Mouse (Mus musculus) forelimb bud, embryonic 11.5 days (tissue): ENCODE measurements around the gene Grrp1.
A peak's percentile ranks its signal among the peaks of the same experiment; 100 is the strongest.
"Not testable (repeated sequence)": the region's sequence is repeated elsewhere in the genome, so short reads cannot be mapped to it uniquely, and the experiment has no call there.

Experiments used
- DNase-seq: peaks from one replicate; pipeline ENCODE4 v3.0.0-alpha.2; 2012; ENCODE audit warnings: low read depth, low spot score

Grrp1 gene

DNA sequence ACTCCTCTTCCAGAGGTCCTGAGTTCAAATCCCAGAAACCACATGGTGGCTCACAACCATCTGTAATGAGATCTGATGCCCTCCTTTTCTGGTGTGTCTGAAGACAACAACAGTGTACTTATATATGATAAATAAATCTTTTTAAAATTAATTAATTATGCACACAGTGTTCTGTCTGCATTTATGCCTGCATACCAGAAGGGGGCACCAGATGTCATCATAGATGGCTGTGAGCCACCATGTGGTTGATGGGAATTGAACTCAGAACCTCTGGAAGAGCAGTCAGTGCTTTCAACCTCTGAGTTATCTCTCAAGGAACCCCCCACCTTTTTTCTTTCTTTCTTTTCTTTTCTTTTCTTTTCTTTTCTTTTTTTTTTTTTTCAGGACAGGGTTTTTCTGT, 15.7 kb upstream of the Grrp1 start:
- DNase-seq = not testable (repeated sequence)

DNA sequence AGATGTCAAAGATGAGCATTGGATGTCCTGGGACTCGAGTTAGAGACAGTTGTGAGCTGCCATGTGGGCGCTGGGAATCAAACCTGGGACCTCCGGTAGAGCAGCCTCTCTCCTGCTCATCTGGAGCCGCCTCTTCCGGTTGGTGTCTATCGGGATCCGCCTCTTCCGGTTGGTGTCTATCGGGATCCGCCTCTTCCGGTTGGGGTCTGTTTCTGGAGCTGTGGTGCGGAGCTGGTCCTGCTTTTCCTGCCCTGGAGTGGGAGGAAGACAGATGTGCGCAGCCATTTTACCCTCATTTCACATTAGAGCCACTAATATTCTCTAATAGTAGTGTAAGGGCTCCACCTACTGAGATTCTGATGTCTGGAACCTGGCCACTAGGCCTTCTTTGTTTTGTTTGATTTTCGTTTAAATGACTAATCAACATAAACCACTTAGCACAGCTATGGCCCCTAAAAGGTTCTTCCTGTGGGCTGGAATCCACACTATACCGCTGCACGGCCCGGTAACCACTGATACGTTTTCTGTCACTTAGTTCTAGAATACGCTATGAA, 14.3 kb upstream of the Grrp1 start:
- no peak for DNase-seq

- DNase-seq = no peak
Observed at GRCm38 (mm10) chr4:134265860-134266585, 12.1 kb upstream of the Grrp1 start.

DNA sequence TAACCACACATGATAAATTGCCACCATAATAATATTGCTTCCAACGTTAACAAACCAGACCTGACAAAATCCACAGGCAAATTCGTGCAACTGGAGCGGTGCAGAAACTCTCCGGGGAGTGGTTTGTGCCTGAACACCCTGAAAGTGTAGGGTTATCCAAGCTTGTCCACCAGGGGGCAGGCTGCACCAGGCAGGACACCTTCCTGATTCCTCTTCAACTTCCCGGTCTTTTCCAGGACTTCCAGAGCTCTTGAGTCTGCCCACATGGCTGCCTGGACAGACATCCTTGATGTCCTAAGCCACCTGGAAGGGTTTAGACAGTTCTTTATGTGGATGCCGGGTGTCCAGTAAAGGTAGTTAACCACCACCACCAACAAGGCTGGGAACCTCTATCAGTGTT, 9.3 kb upstream of the Grrp1 start:
- DNase-seq = no peak

DNA sequence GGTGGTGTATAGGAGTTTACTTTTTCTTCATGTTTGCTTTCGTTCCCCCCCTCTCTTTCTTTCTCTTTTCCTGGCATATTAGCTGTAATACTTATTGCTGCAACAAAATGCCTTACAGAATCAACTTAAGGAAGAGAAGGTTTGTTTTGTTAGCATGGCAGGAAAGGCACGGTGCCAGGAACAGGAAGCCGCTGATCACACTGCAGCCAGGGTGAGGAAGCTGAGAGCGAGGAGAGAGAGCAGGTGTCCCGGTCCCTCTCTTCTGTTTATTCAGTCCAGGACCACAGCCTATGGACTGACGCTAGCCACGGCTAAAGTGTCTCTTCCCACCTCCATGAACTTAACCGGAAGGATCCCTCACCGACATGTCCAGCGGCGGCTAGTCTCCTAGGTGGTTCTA, 4.4 kb upstream of the Grrp1 start:
- DNase-seq = no peak

DNA sequence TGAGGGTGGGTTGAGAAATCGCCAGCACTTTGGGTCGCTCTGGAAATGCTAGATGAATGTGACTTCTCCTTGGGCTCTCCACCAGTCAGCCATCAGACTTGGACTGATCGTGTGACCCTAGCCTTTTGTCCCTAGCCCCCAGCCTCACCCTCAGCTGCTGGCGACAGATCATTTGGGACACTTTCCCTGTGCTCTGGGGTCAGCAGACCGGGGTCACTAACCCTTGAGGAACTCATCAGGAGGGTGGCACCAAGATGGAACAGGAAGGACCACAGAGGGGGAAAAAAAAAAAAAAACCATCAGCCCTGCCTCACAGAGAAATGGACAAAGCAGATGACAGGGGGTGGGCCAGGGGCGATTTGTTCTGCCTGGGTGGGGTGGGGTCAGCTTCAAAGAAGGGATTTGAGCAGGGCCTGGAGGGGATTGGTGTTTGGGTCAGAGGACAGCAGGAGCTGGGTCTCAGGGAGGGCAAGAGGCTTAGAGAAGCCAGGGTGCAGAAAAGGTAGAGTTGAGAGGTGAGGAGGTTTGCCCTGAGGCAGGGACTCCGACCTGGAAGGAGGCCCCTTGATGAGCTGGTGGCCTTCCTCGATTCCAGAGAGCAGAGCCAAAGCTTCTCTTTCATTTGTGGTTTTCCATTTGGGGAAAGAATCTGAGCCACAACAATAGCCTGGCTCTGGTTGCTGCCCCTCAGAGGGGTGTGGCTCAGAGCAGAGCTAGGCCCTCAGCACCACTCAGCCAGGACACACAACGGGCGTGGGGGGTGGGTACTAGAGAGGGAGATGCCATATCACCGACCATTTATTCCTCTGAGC, 3.5 kb upstream of the Grrp1 start:
- DNase-seq = no peak

- no peak for DNase-seq
Observed at GRCm38 (mm10) chr4:134256407-134257197, 2.7 kb upstream of the Grrp1 start.

DNA sequence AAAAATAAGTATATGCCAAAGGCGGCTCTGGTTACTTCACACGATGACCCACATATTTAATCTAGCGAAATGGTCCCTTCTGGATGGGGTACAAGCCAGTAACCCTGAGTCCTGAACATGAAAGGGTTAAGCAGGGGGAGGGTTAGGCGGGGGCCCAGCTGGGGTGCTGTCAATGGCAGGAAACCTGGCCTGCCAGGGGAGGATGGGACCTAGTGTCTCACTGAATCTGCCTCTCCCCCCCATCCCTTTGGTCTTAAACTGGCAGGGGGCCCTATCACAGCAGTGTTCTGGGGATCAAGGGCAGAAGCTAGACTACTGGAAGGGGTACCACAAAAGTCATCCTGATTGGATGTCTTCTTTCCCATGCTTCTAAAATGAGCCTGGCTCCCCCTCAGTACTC, 1.9 kb upstream of the Grrp1 start:
- DNase-seq = no peak

DNA sequence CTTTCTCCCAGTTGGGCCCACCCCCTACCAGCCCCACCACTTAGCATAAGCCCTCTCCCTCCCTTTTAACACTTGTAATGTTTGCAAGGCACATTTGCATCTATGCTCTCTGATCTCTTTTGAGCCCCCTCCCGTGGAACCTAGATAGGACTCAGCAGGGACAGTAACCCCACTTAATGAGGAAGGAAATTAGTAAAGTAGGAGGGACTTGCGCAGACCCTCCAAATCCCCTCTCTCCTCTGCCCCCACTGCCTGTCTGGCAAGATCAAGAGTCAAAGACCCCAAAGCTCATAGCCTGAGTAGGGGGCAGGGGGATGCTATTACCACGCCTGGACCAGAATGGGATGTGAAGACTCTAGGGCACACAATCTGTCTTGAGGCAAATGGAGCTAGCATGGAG, 929 bp upstream of the Grrp1 start:
- DNase-seq = no peak

DNA sequence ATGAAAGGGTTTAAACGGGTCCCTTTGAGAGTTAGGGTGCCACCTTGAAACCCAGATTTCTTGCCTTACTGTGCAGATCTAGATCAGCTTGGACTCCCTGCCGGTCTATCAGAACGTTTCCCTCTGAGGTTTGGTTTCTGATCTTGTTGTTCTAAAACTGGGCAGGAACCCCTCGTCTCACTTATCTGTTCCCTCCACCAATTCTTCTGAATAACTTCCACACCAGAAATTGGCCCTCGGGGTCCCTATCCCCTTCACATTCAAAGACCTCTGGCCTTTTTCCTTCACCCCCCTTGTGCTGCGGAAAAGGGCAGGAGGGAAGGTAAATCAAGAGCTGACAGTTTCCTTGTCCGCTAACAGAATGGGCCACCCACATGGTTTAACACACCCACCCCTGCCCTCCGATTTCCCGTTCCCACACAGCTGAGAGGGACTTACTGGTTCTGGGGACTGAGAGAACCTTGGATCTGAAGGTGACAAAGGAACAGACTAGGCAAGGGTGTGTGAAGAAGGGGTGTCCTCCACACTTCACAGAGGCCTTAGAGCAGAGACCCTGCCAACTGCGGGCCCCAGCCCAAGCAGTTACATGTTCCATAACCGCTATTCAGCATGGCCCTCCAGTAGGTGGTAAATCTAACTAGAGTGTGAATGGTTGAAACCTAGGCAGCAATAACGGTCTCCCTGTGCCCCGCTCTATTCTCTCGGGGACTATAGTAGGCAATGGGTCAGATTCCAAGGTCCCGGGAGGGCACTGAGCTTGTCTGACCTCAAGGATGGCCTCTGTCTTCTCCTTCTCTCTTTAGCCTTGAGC, 790 bp downstream of the Grrp1 start:
- DNase-seq = no peak

DNA sequence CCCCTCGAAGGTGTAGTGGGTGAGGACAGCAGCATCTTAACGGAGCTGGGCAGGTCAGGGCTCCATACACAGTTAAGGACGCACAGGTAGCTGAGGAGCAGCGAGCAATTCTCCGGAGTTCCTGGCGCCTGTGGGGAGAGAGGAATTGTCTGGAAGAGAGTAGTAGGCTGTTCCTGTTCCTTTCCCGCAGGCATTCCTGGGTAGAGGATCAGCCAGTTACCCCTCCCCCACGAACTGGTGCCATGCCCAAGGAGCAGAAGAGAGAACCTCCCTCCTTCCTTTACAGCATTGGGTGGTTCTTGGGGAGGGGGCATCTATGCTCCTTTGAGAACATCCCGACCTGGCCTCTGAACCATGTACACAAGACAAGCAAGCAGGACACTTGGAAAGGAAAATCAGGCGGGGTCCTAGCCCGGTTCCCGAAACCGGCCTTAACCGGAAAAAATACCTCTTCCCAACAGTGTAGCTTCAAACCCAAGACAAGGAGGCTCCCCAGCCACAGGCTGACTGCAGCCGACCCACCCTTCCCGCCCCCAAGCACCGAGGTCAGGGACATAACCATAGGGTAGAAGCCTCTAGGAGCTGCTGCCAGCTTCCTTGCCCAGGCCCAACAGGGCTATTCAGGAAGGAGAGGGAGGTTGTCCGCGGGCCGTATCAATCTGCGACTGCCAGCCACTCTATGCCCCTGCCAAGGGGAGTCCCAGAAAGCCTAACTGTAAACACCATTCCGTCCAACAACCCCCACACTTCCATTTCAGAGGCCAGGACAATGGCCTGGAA, 1.6 kb downstream of the Grrp1 start:
- DNase-seq = no peak

DNA sequence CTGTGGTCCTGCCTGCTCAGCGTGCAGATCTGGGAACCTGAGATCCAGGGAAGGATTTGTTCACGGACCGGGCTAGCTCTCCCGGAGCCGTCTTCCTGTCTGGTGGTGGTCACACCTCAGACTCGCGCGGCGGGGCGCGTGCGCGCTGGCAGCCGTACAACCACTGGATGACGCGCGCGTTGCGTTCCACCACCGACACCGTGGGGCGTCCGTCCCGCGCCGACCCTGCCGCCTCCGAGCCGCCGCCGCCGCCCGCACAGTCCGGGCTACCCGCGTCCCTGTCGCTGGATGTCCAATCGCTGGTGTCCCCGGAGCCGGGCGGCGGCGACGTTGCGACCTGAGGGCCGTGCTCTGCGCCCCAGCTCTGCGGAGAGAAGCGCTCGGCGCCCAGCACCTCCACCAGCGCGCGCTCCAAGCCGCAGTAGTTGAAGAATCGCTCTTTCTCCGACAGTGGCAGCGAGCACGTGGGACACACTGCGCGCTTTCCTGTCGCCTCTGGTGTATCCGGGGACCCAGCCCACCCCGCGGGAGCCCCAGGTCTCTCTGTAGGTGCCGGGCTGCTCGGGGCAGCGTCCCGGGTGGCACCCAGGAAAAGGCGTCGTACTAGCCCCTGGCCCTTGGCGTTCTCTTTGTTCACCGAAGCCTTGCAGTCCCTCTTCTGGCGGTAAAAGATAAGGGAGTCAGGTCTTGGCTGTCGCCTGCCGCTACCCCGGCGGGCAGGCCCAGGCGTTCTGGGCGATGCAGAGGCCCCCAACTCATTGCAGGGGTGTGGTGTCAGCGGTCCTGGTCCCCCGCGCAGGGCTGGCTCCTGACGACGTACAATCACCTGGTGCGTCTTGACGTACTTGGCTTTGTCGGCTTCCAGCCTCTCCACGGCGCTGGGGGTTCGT, 2.4 kb downstream of the Grrp1 start:
- no peak for DNase-seq

DNA sequence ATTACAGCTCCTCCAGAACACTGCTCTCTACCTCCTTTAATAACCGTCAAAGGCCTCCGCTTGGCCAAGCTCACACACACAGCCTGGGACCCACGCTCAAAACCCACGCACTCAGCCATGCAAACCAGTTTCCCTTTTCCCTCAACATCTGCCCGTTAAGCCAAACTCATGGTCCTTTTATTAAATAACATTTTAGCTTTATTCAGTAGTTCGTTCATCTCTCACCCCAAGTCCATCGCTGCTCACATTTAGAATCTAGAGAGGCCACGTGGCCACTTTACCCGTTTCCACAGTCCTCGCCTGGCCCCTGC, 3.0 kb downstream of the Grrp1 start:
- no peak for DNase-seq

DNA sequence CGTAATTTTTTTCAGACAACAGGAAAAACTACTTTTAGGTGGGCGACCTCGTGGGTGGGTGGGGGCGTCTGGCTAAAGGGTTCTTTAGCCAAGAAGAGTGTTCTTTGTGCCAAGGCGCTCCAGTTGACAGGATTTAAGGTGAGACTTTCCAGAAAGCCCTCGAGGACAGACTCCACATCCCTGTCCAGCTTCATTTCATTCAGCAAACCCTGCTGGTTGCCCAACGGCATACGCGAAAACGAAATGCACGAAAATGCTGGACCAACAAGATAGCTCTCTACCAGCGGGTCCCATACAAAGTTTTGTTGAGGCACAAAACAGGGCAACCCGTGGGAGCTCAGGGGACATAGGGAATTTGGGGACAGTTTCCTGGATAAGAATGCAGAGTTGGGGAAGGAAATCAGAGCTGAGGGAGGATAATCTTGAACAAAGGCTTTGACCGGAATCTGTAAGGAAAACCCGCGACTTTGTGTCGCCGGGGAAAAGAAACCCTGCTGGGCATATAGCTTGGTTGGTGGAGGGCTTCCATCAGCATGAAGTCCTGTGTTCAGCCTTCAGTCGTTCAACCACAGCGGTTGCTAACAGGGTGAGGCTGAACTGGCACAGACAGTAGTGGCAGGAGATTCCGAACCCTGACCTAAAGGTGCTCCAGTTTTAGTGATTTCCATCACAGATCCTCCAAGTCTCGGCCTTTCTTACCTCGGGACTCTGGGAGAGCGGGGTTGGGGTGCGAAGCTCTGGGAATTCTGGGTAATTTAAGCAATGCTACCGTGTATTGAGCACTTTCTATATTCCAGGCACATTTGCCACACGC, 3.6 kb downstream of the Grrp1 start:
- DNase-seq = no peak

GRCm38 (mm10) chr4:134249651-134250050, 4.3 kb downstream of the Grrp1 start:
- DNase-seq = peak; percentile 67

DNA sequence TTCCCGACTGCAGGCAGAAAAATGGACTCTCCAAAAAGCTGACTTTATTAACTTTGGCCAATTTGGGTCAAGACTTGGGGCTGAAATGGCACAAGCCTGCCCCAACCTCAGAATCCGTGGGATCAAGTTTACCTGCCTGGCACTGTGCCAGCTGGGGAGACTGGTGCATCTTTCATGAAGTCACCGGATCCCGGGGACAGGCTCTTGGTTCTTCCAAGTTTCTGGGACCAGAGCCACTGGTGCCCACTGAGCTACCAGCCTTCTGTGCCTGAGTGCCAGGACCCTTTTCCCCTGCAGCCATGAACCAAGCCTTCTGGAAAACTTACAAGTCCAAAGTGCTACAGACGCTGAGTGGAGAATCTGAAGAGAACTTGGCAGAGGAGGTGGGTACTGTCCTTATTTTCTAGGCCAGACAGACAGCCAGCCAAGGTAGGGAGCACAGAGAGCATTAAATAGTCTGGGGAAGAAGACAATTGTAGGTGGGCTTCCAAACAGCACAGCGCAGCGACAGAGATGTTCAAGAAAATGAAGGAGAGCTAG, 7.1 kb downstream of the Grrp1 start, which contains the start of gene Gm30191:
Gene Gm30191 (plus strand): TSS at position 217 of the 540 bp plus-strand sequence.
- DNase-seq = no peak

DNA sequence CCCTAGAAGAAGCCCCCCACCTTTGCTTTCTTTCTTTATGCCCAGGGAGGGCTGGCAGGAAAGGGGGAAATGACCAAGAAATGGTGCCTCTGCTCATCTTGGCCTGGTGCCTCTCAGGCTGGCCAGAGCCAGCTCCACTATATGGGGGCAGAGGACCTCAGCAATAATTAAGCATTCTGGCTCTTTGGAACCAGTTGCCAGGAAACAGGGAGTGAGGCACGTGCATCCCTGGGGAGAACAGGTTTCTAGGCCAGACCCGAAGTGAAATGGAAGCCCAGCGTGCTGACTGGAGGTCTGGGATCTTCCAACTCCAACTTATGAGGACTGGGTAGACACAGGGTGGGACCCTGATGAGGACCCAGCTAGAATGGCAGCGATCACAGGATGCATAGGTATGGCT, 7.7 kb downstream of the Grrp1 start:
- DNase-seq = no peak

DNA sequence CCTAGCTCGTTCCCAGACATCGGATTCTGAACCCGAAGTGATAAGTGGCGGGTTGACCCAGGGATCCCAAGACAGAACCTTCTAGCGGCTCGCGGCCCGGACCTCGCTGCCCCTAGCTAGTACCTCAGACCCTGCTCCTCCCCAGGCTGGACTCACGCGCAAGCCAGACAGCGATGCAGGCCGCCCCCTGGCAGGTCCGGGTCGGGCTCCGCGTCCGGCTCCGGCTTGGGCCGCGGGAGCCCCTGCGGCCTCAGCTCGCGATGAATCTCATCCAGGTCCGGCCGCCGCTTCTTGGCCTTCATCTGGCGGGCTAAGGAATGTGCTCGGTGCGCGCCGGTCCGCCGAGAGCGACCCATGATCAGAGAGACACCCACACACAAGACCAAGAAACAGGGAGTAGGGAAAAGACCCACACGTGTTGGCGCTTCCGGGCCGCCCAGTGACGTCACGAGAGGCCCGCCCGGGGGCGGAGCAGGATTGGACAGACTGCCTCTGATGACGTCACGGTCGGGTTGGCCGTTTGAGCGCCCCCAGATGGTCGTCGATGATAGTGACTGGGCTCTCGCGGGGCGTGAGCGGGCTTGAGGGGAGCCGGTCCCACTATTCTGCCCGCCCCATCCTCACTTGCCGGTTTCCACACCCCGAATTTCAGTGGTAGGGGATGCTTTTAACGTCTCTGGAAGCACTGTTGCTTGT, 8.6 kb downstream of the Grrp1 start, which contains the start of gene Zfp593:
Gene Zfp593 (minus strand): TSS at position 445 of the 696 bp plus-strand sequence.
- DNase-seq = peak; percentile 94
